Mouse (Mus musculus): ENCODE data around the gene Cfap43.

The Cfap43 gene

DNA sequence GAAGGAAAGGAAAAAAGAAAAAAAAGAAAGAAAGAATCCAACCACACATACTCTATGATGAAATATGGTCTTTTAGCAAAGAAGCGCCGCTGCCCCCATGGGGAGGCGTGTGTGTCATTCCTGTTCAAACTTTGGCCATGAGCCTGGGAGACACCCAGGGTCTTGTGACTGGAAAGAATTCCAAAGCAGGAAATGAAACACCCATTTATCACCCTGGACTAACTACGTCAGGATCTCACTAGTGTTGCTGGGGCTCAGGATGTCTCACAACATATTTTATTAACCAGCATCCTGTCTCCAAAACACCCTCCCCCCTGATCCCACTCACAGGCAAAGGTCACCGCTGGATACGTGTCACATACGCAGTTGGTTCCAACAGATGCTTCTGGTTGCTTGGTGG lies 32.5 kb downstream of the Cfap43 start:
- DNase-seq (ENCODE audit: inconsistent age in 2 of 2, low spot score in 1 of 2) = peak; percentile 63 to 80

DNA sequence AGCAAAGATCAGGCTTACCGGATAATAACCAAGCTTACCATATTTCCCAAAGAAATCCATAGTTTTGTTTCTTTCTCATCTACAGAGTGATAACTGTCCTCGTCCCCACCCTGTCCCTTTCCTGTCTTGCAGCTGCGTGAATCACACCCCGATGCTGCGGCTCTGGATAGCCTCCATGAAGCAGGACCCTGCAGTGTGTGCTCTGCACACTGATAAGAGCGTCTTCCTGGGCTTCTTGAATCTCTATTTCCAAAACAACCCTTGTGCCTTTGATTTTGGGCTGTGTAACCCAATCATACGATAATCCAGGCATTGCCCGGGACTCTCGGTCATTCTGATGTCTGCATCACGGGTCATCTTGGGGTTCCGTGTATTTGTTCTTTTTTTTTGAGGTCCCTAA lies 33.2 kb downstream of the Cfap43 start:
- DNase-seq (ENCODE audit: inconsistent age in 2 of 2, low spot score in 1 of 2) = no peak

DNA sequence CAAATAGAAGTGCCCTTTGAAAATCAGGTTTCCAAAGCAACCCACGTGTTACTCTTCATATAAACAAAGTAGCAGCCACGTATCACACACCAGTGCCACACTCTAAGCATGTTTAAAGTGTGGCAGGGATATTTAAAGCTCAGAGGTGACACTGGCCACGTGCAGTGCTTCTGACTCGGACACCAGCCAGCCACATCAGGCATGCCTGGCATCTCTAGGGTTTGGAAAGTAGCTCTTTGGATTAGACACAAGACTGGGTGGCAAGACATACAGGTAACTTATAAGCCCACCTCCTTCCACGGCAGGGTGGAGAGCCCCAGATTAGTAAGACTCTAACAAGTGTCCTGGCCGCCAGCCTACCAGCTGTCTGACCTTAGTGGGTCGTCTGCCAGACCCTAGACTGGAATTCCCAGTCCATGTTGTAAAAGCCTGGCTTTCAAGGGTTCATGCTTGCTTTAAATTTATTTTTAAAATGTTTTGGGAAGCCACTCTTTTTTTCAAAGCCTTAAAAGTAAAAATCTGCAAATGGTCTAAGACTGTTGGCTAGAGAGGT lies 33.8 kb downstream of the Cfap43 start:
- DNase-seq (ENCODE audit: inconsistent age in 2 of 2, low spot score in 1 of 2) = no peak

DNA sequence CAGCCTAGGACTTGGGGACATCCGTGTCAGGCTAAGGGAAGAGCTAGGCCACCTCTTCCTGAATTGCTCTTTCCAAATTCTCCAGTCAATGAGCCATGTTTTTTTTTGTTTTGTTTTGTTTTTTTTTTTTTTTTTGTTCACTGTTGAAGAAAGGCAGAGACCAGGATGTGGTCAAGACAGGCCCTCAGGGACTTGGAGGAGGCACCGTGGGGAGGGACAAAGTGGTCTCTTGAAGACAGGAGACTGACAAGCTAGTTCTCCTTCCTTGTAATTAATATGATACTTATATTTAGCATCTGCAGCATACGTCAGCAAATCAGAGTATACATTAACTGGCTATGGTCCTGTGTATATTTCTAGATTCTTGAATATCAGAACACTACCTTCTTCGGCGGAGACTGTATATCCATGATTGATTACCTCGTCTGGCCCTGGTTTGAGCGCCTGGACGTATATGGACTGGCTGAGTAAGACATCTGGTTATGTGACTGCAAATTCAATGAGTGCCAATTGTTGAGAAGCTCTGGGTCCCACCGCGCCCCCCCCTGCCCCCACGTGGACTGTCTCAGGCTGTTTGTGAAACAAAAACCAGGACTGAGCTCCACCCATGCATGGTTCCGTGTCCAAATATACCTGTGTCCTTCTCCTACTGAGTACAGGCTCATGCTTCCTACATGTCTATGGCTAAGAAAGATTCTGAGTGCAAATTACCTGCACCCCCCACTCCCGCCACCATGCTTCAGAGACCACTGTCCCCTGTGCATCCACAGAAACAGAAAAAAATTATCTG lies 34.6 kb downstream of the Cfap43 start:
- no peak for DNase-seq (ENCODE audit: inconsistent age in 2 of 2, low spot score in 1 of 2)

DNA sequence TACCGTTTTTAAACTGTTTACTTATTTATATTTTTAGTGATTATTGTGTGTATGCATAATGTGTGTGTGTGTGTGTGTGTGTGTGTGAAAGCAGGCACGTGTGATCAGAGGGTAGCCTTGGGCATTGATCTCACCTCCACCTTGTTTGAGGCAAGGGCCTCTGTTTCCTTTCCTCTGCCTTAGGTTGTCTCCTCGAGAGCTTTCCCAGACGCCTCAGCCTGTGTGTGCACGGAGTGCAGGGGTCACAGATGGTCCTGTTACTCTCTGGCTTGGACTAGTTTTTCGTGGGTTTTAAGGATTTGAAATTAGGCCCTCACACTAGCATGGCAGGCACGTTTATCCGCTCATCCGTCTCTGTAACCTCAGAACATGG lies 36.2 kb downstream of the Cfap43 start:
- DNase-seq (ENCODE audit: inconsistent age in 2 of 2, low spot score in 1 of 2) = no peak

DNA sequence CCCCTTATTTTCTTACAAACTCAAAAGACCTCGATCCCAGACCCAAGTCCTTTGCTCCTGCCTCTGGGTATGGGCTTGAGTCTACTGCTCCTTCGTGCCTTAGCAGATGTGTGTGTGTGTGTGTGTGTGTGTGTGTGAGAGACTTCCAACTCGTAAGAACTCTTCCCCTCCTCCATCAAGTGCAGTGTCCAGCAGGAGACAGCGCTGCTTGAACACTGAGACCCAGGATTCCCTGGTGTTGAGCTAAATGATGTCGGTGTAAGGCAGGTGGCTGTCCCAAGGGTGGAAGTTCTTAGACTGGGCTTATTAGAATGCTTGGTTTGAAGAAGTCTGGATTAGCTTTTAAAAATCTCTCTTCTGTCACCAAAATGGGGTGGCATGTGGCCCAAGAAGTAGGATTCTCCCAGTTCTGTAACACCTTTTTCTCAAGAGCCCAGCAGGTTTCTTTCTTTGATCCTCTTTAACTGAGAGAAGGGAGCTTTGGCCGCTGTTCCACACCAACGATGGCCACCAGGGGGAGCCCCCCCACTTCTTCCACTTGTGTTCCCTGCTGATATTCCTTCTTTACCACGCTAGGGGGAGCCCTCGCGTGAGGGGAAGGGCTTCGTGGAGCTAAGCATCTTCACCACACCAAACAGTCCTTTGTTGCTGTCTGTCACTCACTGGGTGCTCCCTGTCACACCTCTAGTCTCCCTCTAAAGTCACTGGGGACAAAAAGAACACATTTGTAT lies 36.8 kb downstream of the Cfap43 start:
- peak; percentile 77 to 91 for DNase-seq (ENCODE audit: inconsistent age in 2 of 2, low spot score in 1 of 2)

DNA sequence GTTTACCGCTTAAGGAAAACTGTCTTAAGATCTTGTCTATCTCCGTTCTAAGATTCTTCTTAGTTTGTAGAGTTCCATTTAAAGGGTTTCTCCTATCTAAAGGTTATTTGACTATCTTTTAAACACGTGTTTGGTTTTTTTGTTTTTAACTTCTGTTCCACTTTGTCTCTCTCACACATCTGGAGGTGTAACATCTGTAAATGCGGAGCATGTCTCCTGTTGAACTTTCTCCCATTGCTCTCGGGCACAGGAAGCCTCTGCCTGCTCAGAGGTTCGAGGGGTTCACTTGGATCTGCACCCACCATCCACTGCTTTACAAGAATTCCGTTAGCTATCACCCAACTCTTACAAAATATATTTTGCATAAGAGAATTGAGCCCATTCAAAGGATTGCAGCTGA lies 37.5 kb downstream of the Cfap43 start:
- DNase-seq (ENCODE audit: inconsistent age in 2 of 2, low spot score in 1 of 2) = no peak

DNA sequence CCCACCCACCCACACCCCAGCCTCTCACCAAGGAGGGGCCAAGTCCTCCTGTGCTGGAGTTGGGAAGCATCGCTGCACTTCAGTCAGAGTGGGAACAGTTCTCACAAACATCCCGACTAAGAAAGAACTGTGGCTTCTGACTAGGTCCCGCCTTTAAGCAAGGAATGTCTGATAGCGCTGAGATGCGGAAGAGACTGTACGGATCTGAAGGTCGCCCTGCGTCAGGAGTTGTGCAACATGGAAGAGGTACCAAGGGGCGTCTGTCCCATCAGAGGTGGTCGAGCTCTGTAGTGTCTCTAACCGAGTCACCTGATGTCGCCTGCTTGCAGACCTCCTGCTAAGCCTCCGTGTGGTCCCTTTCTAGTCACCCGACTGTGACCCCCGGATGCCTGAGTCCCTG lies 42.8 kb downstream of the Cfap43 start:
- DNase-seq (ENCODE audit: inconsistent age in 2 of 2, low spot score in 1 of 2) = no peak

DNA sequence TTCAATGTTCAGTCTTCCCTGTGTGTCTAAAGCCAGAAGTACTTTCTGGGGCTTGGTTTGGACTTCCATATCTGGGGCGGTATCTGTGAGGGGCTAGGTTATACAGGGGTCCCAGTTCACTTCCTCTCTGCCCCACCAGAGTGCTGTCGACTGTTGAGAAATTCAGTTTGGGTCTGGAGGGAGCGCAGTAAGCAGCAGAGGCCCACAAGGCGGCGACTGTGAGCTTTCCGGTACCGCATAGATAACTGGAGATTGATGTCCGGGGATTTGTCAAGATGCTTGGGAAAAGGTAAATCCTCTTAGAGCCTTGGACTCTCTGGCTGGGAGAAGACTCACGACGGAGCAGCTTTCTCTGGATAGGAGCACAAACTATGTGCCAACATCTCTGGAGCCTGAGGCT lies 47.6 kb downstream of the Cfap43 start:
- no peak for DNase-seq (ENCODE audit: inconsistent age in 2 of 2, low spot score in 1 of 2)

DNA sequence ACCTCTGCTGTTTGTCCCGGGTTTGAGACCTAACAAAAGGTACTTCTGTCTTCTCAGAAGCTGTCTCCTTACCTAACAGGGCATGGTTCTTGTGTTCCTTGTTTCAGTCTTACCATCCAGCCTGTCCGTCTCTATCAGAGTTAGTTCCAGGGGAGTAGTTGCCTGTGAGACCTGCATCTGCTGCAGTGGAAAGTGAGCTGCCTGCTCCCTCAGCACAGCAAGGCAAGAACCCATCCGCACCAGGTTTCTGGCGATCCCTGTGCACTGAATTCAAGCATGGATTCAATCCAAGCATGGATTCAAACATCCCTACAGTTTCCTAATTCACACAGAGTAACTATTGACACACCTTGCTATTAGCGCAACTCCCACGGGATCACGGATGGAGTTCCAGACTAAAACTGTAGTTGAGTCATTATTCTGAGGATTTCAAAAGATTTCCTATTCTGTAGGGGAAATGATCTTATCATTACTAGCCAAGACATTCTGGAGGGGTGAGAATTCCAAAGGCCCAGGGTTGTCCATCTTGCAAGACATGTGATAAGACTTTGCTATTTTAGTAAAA lies 48.9 kb downstream of the Cfap43 start:
- no peak for DNase-seq (ENCODE audit: inconsistent age in 2 of 2, low spot score in 1 of 2)

DNA sequence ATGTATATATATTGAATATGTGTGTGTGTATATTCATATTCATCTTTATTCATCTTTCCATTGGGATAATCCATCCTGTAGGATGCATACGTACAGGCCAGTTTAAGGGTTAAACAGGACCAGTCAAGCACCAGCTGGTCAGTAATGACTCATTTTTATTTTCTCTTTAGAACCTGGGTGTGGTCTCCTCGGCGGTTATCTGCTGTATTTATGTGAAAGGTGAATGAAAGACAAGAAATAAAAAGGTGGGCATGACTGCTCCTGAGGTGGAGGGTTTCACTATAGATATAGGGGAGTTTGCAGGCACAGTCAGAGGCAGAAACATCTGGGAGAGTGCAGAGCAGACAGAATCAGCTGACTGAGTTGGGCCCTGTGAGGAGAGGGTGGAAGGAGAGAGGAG lies 49.6 kb downstream of the Cfap43 start:
- DNase-seq (ENCODE audit: inconsistent age in 2 of 2, low spot score in 1 of 2) = no peak

DNA sequence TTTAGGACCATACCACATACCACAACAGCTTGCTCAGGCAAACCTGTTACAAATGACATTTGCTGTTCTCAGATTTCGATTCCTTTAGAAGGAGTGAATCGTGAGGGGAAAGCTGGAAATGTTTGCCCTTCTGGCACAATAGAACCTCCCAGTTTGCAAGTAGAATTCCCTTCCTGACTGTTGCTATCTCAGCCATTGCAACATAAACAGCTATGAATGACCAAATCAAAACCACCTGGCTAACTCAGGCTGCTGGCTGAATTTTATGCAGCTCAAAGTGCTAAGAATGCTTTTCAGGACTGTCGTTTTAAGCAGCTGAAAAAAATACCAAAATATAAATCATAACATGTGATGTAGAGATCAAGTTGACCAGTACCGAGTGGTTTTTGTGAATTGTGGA lies 50.1 kb downstream of the Cfap43 start:
- DNase-seq (ENCODE audit: inconsistent age in 2 of 2, low spot score in 1 of 2) = no peak

DNA sequence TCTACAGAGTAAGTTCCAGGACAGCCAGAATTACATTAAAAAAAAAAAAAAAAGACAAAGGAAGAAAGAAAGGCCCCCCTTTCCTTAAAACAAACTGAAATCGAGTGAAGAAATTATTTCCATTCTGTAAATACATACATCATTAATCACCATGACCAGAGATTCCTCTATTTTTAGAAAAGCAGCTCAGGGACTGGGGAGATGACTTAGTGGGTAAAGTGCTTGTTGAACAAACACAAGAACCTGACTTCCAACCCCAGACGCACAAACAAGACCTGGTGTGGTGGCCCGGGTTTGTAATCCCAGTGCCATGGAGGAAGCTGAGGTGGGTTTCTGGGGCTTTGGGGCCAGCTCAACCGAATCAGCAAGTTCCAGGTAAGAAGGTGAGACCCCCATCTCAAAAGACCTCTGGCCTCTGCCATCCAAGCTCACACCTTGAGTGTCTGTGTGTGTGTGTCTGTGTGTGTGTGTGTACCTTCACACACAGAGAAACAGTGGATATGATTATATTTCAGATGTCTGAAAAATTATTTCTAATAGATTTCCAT lies 51.4 kb downstream of the Cfap43 start:
- DNase-seq (ENCODE audit: inconsistent age in 2 of 2, low spot score in 1 of 2) = no peak

DNA sequence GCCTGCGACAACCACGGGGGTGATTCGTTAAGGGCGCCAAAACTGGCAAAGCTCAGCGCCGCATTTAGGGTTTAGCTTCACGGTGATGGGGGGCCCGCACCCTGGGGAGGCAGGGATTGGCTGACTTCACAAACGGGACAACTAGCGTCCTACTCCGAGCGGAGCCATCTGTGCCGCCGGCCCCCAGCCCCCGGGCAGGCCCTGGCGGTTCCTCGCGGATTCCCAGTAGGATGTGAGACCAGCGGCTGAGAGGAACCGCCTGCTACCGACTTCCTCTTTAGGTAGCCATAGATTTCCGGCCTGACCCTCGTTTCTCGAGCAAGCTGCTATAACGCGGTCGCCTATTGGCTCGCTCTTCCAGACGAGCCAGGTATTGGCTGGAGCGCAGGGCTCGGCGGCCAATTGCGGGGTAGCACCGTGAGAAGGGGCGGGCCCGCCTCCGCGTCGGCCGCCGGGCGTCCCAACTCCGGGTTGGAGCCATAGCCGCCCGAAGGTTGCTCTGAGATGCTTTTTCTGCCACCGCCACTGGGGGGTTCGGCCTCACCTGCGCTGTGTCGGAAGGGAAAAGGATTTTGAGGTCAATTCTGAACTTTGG lies 53.6 kb downstream of the Cfap43 start, which contains the start of gene Gsto2:
Gsto2 (plus strand) TSS at position 182 of the 595 bp plus-strand sequence.
- peak; percentile 96 to 97 for DNase-seq (ENCODE audit: inconsistent age in 2 of 2, low spot score in 1 of 2)

DNA sequence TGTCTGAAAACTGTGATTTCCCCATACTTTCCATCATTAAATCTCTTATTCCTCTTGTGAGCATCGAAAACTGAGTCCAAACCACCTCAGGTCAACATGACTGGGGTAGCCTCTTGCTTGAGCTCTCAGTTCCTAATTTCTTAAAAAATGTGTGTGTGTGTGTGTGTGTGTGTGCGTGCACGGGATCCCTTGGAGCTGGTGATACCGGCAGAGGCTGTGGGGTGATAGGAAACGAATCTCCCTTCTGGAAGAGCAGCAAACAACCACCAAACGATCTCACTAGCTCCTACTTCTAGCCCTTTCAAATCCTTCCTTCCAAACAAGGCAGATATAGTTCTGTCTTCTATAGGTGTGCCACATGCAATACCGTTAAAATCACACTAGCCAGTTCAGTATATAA lies 54.4 kb downstream of the Cfap43 start:
- DNase-seq (ENCODE audit: inconsistent age in 2 of 2, low spot score in 1 of 2) = no peak

DNA sequence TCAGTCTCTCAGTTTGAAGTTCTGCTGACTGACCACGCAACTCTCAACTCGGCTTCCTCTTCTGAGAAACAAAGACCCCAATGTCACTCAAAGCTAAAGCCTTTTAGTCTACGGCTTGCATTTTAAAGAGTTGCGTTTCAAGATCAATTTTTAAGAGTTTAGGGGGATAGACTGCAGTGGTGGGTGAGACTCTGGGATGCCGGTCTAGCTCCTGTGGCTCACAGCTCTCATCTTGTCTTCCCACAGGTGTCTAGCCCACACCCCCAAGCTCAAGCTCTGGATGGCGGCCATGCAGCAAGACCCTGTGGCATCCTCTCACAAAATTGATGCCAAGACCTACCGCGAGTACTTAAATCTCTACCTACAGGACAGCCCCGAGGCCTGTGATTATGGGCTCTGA lies 55.0 kb downstream of the Cfap43 start:
- no peak for DNase-seq (ENCODE audit: inconsistent age in 2 of 2, low spot score in 1 of 2)

DNA sequence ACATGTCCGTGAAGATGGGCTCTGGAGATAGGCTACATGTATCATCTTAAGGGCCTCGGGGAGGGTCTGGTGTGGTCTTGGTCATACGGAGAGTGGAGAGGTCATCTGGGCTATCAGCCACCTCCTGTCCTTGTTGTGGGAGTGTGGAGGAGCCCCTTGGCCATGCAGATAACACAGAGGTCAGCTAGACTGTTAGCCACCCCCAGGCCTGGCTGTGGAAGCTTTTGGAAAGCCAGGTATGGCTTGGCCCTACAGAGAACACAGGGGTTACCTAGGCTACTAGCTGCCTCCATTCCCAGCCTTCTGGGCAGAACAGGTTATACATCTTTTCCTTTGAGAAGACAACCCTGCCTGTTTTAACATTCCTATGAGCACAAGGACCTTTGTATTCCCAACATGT lies 56.5 kb downstream of the Cfap43 start:
- no peak for DNase-seq (ENCODE audit: inconsistent age in 2 of 2, low spot score in 1 of 2)

DNA sequence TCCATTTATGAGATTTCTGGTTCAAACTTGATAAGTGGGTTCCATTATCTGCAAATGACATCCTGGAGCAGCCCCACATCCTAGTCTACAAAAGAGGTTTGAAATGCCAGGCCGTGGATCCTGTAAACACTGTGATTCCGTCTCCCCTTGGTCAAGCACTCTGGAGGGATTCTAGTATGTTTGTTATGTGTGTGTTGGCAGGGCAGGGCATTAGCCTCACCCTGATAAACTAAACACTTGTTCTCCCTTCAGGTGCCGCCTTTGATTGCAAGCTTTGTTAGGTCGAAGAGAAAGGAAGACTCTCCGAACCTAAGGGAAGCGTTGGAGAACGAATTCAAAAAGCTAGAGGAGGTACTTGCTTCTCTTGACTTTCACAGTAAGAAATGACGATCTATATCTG lies 59.9 kb downstream of the Cfap43 start:
- no peak for DNase-seq (ENCODE audit: inconsistent age in 2 of 2, low spot score in 1 of 2)

DNA sequence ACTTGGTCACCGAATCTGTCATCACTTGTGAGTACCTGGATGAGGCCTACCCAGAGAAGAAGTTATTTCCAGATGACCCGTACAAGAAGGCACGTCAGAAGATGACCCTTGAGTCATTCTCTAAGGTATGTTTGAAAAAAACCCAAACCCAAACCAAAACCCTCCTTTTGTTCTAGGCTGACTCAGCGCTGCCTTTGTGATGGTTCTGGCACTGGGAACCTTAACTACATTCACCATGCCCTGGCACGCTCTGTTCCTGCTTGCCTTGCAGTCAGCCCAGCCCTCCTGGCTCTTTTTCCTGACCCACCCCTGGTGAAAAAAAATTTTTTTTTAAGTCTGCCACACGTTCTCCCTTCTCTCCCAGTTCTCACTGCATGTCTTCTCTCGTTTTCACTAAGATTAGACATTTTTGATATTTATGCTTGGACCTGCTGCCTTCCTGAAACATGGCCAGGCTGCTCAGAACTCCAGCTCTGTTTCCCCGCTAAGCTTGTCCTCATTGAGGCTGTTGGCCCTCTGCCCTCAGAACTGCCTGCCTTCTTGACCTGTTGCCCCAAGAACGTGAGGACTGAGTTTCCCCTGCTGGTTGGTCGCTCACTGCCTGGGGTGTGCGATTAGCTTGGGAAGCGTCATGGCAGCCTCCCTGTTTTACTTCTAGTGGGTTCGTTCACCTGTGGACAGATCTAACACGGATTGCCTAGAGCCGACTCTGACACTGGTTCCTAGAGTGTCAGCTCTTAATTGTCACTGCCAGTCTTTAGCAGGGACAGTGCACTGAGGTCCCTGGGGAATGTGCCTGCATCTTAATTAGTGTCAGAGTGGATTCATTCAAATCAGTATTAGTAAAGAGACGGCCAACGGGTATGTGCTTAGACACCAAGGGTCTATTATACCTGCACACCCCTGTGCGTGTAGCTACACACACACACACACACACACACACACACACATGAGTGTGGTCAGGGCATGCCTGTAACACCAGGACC lies 60.8 kb downstream of the Cfap43 start:
- DNase-seq (ENCODE audit: inconsistent age in 2 of 2, low spot score in 1 of 2) = no peak

Data from adrenal gland, adult (tissue).